Mouse (Mus musculus) heart, postnatal 0 days (tissue): ENCODE results near the gene Lhfpl4. TPM values are rescaled to one million over a fixed set of nuclear protein-coding genes. Genes with fewer than 3 reads are reported as not detected.
A peak's percentile ranks its signal among the peaks of the same experiment; 100 is the strongest.

Experiments
- ATAC-seq: fragments of 200-750 bp; cut with Nextera tagmentation; 2 replicates; pipeline ENCODE4 v1.8.0; 2017; ENCODE audit warnings: low read depth, moderate number of reproducible peaks, moderate library complexity; ENCODE audit not compliant: insufficient read depth
- DNase-seq: peaks from one replicate; pipeline ENCODE4 v3.0.0-alpha.2; 2016; ENCODE audit warnings: low spot score
- H3K27ac ChIP-seq: fragments of 300-500 bp; sonication (generic); 2 replicates; pipeline ENCODE4 v1.5.1; 2014; ENCODE audit warnings: low read depth, mild to moderate bottlenecking
- H3K27me3 ChIP-seq: fragments of 300-500 bp; sonication (generic); 2 replicates; pipeline ENCODE4 v1.6.1; 2014; ENCODE audit warnings: low read length, mixed read lengths; ENCODE audit not compliant: control insufficient read depth, insufficient read depth
- H3K36me3 ChIP-seq: fragments of 300-500 bp; sonication (generic); replicated peaks from 2 replicates; pipeline ENCODE4 v1.6.1; 2014; ENCODE audit warnings: low read length, mixed read lengths; ENCODE audit not compliant: control insufficient read depth, insufficient read depth
- H3K4me1 ChIP-seq: fragments of 300-500 bp; sonication (generic); 2 replicates; pipeline ENCODE4 v1.6.1; 2014; ENCODE audit warnings: antibody characterized with exemption; ENCODE audit not compliant: control insufficient read depth, insufficient read depth
- H3K4me2 ChIP-seq: fragments of 300-500 bp; sonication (generic); 2 replicates; pipeline ENCODE4 v1.6.1; 2014; ENCODE audit warnings: low read depth, mild to moderate bottlenecking, low read length, moderate library complexity
- H3K4me3 ChIP-seq: fragments of 300-500 bp; sonication (generic); 2 replicates; pipeline ENCODE4 v1.5.1; 2014; ENCODE audit warnings: low read depth, low read length
- H3K9ac ChIP-seq: fragments of 300-500 bp; sonication (generic); replicated peaks from 2 replicates; pipeline ENCODE4 v1.6.1; 2014; ENCODE audit warnings: low read depth, low read length, mixed read lengths
- H3K9me3 ChIP-seq: fragments of 300-500 bp; sonication (generic); replicated peaks from 2 replicates; pipeline ENCODE4 v1.6.1; 2016; ENCODE audit warnings: low read length; ENCODE audit not compliant: control insufficient read depth
- CTCF ChIP-seq: IDR thresholded peaks from 2 replicates; pipeline ENCODE4 v1.5.1; 2016; ENCODE audit warnings: antibody characterized with exemption, control low read depth, low read depth
- EP300 ChIP-seq: IDR thresholded peaks from 2 replicates; pipeline ENCODE4 v1.6.1; 2016; ENCODE audit warnings: antibody characterized with exemption, low read depth
- WGBS: fragments of 180-500 bp; shearing (Covaris S2); extraction: QIAGEN DNeasy Blood & Tissue Kit; methylation state at CpG from one replicate; pipeline ENCODE4 v1.1.7; 2014; 5-methylcytosine and 5-hydroxymethylcytosine counted together
- polyA plus RNA-seq: library from polyadenylated mRNA; unstranded; fragments of >200 nt; fragmentation: Nextera tagmentation; extraction: Ambion mirVana; gene quantifications from 2 replicates; pipeline ENCODE4 v1.2.1, GENCODE M21; 2015
- total RNA-seq: library from RNA; depleted of rRNA; stranded (reverse); fragments of >200 nt; gene quantifications from 2 replicates; pipeline ENCODE4 v1.2.3, GENCODE M21; 2014; ENCODE audit warnings: low replicate concordance

The Lhfpl4 gene
- total and polyA plus RNA-seq, 2 experiments from 2014 or later = 0.25 to 0.38 TPM

DNA sequence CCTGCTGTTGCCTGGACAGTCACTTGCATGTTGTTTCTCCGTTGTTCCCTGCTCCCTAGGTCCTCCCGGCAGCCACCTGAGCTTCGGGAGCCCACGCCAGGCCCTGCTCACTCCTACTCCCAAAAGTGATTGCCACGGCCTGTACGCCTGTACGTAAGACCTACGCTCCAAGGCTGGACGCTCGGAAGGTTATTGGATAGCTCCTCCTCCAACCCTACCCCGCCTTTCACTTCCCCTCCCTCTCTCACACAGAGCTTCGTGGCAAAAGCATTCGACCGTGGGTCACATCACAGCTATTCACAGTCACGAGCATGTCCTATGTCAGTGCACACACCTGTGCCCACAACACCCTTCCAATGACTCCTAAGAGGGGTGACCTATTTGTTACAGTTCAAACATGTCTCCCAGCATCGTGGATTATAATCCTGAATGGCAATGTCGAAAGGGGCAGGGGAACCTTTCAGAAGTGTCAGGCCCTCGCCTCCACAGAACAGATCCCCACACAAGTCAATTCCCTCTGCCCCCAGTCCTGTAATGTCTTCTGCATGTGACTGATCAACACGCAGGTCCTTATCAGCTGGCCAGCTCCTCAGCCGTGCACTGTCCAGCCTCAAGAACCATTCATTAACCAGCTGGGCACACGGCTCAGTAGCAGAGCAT lies 10.2 kb downstream of the Lhfpl4 start:
- H3K4me2 ChIP-seq = no peak overlapping the region
- WGBS = 74% methylated on average over 21 of the region's 21 CpGs
- TF ChIP-seq CTCF (no peak), EP300 (no peak)

DNA sequence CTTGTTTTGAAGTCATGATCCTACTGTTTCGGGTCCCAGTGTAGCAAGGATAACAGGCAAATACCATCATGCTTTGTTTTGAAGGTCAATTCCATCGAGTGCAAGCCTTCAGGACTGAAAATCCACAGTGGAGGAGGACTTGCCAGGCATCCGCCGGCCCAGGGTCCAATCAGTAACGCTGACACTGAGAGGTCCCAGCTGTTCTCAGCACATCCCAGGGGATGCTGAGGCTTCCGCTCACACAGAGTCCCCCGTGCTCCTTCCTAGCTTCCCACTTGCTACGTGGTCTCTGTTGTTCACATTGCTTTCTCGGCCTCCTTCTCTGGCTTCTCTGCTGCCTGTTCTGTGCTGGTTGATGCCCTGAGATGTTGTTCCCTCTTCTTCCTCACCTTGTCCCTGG lies 11.0 kb downstream of the Lhfpl4 start:
- H3K9me3 ChIP-seq = no peaks in the 10 kb centered on the region
- H3K27ac ChIP-seq = no peak overlapping the region
- no peaks in the 10 kb centered on the region for H3K27me3 ChIP-seq
- no peak for DNase-seq
- WGBS = 55% methylated on average over 9 of the region's 9 CpGs
- no peak overlapping the region for H3K4me3 ChIP-seq
- H3K4me1 ChIP-seq = no peaks in the 10 kb centered on the region
- no peaks in the 10 kb centered on the region for H3K36me3 ChIP-seq
- no peak overlapping the region for H3K9ac ChIP-seq
- no peak overlapping the region for H3K4me2 ChIP-seq
- TF ChIP-seq CTCF (no peak), EP300 (no peak)
- peak; percentile 36; the same call in 1 of the 2 replicates for ATAC-seq

More for the DNA sequence above, 10.2 kb downstream of the Lhfpl4 start:
- H3K9ac ChIP-seq = no peak overlapping the region
- DNase-seq = no peak
- H3K9me3 ChIP-seq = no peaks in the 10 kb centered on the region
- H3K4me1 ChIP-seq = no peaks in the 10 kb centered on the region
- ATAC-seq = no peak
- H3K27ac ChIP-seq = no peak overlapping the region
- no peak overlapping the region for H3K4me3 ChIP-seq
- H3K27me3 ChIP-seq = no peaks in the 10 kb centered on the region
- no peaks in the 10 kb centered on the region for H3K36me3 ChIP-seq

DNA sequence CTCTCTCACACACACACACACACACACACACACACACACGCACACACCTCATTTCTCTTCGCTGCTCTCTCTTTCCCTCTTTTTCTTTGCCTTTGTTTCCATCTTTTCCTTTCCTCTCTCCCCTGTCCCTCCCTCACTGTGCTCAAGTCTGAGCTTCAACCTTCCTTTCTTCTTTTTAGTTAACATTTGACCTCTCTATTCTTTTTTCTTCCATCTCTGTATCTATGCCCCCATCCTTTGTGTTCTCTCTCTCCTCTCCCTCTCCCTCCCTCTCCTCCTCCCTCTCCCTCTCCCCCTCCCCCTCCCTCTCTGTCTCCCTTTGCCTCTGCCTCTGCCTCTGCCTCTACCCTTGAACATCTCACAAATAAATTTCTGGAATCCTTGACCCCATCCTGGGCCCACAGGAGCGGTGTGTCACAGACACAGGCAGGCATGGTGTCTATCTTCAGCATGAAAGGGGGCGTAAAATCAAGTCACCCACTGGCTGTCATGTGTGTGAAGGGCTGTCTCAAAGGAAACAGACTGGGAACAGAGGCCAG lies 15.9 kb downstream of the Lhfpl4 start:
- DNase-seq = no peak
- no peak overlapping the region for H3K9ac ChIP-seq
- 45% methylated on average over 4 of the region's 4 CpGs for WGBS
- no peak overlapping the region for H3K4me2 ChIP-seq
- no peaks in the 10 kb centered on the region for H3K9me3 ChIP-seq
- H3K4me1 ChIP-seq = no peaks in the 10 kb centered on the region
- no peak for TF ChIP-seq CTCF
- no peak for TF ChIP-seq EP300
- no peak for ATAC-seq
- H3K36me3 ChIP-seq = no peaks in the 10 kb centered on the region
- no peaks in the 10 kb centered on the region for H3K27me3 ChIP-seq
- no peak overlapping the region for H3K4me3 ChIP-seq
- no peak overlapping the region for H3K27ac ChIP-seq

DNA sequence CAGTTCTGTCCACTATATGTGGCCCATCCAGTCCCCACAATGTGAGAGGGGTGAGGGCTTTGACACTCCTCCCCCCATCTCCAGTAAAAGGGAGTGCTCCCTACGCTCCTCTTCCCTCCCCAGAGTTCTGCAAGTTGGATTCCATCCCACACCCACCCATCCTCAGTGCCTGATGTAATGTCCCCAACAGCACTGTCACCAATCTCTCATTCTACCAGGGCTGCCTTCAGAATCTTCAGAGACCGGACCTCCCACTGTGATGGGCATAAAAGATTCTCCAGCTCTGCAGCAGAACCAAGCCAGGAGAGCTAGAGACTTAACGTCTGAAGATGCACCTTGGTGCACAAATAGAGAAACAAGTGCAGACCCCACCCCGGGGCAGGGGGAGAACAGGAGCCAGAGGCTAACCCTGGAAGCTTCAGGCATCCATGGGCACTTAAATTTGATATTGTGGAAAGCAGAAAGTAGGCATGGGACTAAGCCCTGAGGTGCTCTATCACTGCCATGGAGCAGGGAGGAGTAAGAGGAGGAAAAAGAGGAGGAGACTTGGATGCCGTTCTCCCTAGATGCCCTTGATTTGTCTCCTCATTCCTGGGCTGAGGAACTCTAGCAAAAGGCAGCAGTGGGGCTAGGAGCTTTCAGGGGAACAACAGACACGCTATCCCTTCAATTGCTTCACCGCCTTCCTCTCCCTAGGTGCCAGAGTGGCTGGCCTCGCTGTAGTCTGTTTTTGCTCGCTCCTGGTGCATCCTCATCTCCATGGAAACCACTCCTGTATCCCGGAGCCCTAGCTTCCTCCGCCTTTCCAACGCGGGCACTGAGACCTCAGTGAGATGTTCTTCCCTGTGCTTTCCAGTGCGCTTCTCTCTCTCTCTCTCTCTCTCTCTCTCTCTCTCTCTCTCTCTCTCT lies 16.6 kb downstream of the Lhfpl4 start:
- no peaks in the 10 kb centered on the region for H3K27me3 ChIP-seq
- no peak for DNase-seq
- H3K36me3 ChIP-seq = no peaks in the 10 kb centered on the region
- no peak overlapping the region for H3K4me2 ChIP-seq
- WGBS = 23% methylated on average over 14 of the region's 14 CpGs
- H3K9me3 ChIP-seq = no peaks in the 10 kb centered on the region
- no peak overlapping the region for H3K27ac ChIP-seq
- H3K4me1 ChIP-seq = no peaks in the 10 kb centered on the region
- H3K9ac ChIP-seq = no peak overlapping the region
- TF ChIP-seq CTCF (no peak), EP300 (no peak)
- no peak for ATAC-seq
- no peak overlapping the region for H3K4me3 ChIP-seq

DNA sequence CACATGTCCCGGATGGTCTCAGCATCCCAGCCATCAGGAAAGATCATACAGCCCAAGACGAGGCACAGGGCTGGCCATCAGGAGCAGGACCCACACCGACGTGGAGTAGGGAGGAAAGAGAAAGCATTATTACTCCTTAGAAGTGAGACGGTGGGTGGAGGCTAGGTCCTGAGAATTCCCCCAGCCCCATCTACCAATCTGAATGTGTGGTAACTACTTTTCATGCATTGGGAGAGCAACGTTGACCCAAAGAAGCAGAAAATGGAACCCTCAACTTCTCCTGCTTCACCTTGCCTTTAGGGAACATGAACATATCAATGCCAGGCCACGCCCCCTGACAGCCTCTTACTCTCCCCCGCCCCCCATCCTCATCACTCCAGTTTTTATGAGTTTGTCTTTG lies 18.6 kb downstream of the Lhfpl4 start:
- TF ChIP-seq CTCF = no peak
- TF ChIP-seq EP300 = no peak
- H3K9me3 ChIP-seq = no peaks in the 10 kb centered on the region
- H3K9ac ChIP-seq = no peak overlapping the region
- no peaks in the 10 kb centered on the region for H3K36me3 ChIP-seq
- H3K4me3 ChIP-seq = no peak overlapping the region
- ATAC-seq = no peak
- no peak overlapping the region for H3K27ac ChIP-seq
- no peak overlapping the region for H3K4me2 ChIP-seq
- no peaks in the 10 kb centered on the region for H3K4me1 ChIP-seq
- 80% methylated on average over 8 of the region's 8 CpGs for WGBS
- DNase-seq = no peak
- no peaks in the 10 kb centered on the region for H3K27me3 ChIP-seq
